Mouse (Mus musculus) megakaryocyte, embryonic 14.5 days (primary cell): ENCODE measurements around the gene Fam186b. TPM values are rescaled to one million over a fixed set of nuclear protein-coding genes. Genes with fewer than 3 reads are reported as not detected.

Experiments used
- H3K27me3 ChIP-seq: replicated peaks from 2 replicates; pipeline ENCODE3; 2012; ENCODE audit warnings: inconsistent platforms
- H3K36me3 ChIP-seq: replicated peaks from 2 replicates; pipeline ENCODE3; 2012; ENCODE audit warnings: low read length, inconsistent platforms, mixed read lengths
- H3K4me1 ChIP-seq: 2 replicates; pipeline ENCODE4 v1.6.1; 2012; ENCODE audit warnings: inconsistent platforms
- H3K4me3 ChIP-seq: replicated peaks from 2 replicates; pipeline ENCODE3; 2012; ENCODE audit warnings: moderate library complexity, mild to moderate bottlenecking, inconsistent platforms
- H3K9me3 ChIP-seq: 2 replicates; pipeline ENCODE4 v1.6.1; 2012; ENCODE audit warnings: inconsistent platforms
- FLI1 ChIP-seq: IDR thresholded peaks from 2 replicates; pipeline ENCODE4 v1.6.1; 2012; ENCODE audit warnings: low read length, inconsistent platforms, mixed read lengths
- GATA1 ChIP-seq: IDR thresholded peaks from 3 replicates; pipeline ENCODE4 v1.6.1; 2012; ENCODE audit warnings: mixed read lengths, low read length, inconsistent platforms, borderline replicate concordance
- polyA plus RNA-seq: library from polyadenylated mRNA; stranded (reverse); fragments of >175 nt; gene quantifications from 2 replicates; pipeline ENCODE4 v1.2.3, GENCODE M21; 2012; ENCODE audit warnings: low replicate concordance; ENCODE audit not compliant: insufficient read depth

The Fam186b gene
- polyA plus RNA-seq, 1 experiment: not detected

DNA sequence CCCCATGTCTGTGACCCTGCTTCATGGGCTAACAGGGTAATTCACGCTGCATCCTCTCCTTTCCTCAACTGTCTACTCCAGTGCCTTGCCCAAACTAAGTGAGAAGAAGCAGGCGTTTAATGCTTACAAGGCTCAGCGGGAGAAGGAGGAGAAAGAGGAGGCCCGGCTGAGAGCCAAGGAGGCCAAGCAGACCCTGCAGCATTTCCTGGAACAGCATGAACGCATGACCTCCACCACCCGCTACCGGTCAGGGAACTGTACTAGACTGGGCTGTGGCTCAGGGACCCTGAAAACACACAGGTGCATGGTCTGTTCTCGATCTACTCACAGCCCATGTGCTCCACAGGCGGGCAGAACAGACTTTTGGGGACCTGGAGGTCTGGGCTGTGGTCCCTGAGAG is 11.8 kb upstream of the Fam186b start:
- Histone ChIP-seq H3K4me3 (no peak overlapping the region), H3K9me3 (no peaks in the 10 kb centered on the region), H3K4me1 (peaks cover 17% of the 10 kb centered on the region), H3K27me3 (peaks cover 2% of the 10 kb centered on the region), H3K36me3 (peaks cover 79% of the 10 kb centered on the region)
- no peak for TF ChIP-seq GATA1
- no peak for TF ChIP-seq FLI1

DNA sequence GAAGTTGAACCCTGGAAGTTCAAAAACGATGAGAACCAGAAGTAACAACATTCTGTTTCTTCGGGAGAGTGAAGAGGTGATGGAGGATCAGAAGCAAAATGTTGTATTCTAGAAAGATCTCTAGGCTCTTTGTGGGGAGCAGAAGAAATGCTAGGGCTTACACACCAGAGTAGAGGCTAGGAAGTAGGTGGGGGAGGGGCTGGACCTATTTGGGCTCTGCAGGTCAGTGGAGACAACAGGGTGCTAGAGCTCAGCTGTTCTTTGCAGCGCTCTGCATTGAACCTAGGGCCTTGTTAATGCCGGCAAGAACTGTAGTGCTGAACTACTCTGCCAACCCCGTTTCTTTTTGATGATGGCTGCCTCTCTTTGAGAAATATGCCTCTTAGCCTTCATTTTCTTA is 525 bp upstream of the Fam186b start:
- TF ChIP-seq FLI1 (no peak), GATA1 (no peak)
- Histone ChIP-seq H3K4me1 (peaks cover 19% of the 10 kb centered on the region), H3K27me3 (peaks cover 19% of the 10 kb centered on the region), H3K9me3 (no peaks in the 10 kb centered on the region), H3K36me3 (no peaks in the 10 kb centered on the region), H3K4me3 (peak overlapping the region; percentile 7)

- peaks cover 5% of the 10 kb centered on the region; the same call in 1 of the 2 replicates for H3K9me3 ChIP-seq
- TF ChIP-seq FLI1: no peak
- no peak for TF ChIP-seq GATA1
- no peaks in the 10 kb centered on the region for H3K36me3 ChIP-seq
Observed at GRCm38 (mm10) chr15:99294813-99295374, 794 bp downstream of the Fam186b start, which contains the start of gene Prpf40b. Prpf40b (plus strand) TSS chr15:99295087.

GRCm38 (mm10) chr15:99294287-99294686 is 1.4 kb downstream of the Fam186b start:
- H3K27me3 ChIP-seq: peaks cover 20% of the 10 kb centered on the region
- TF ChIP-seq FLI1 (no peak), GATA1 (no peak)

More at GRCm38 (mm10) chr15:99294813-99295374, 794 bp downstream of the Fam186b start, which contains the start of gene Prpf40b:
- peak within 1 kb of the TSS; percentile 90 for H3K4me3 ChIP-seq
- peaks cover 20% of the 10 kb centered on the region for H3K27me3 ChIP-seq
- H3K4me1 ChIP-seq: peaks cover 19% of the 10 kb centered on the region

DNA sequence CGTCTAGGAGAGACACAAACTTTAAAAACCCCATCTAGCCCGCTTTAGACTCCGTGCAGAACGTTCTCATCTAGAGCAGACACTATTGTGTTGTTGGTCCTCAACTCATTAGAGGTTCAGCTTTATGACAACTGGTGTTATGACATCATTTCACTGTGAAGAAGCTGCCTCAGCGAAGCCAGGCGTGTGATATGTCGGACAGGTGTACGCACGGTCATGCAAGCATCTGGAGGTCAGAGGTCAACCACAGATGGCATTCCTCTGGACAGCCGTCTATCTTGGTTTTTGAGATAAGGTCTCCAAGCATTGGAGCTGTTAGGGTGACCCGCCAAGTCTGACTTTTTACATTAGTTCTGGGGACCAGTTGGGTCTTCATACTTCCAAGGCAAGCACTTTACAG is 5.1 kb downstream of the Fam186b start:
- no peak overlapping the region for H3K4me3 ChIP-seq
- H3K36me3 ChIP-seq: no peaks in the 10 kb centered on the region
- peaks cover 11% of the 10 kb centered on the region for H3K4me1 ChIP-seq
- TF ChIP-seq GATA1 (no peak), FLI1 (no peak)
- H3K27me3 ChIP-seq: peaks cover 28% of the 10 kb centered on the region
- H3K9me3 ChIP-seq: peaks cover 12% of the 10 kb centered on the region; the same call in 1 of the 2 replicates

More at GRCm38 (mm10) chr15:99294287-99294686, 1.4 kb downstream of the Fam186b start:
- Histone ChIP-seq H3K36me3 (no peaks in the 10 kb centered on the region), H3K9me3 (peaks cover 8% of the 10 kb centered on the region; the same call in 1 of the 2 replicates), H3K4me1 (peaks cover 19% of the 10 kb centered on the region), H3K4me3 (peak overlapping the region; percentile 90)

DNA sequence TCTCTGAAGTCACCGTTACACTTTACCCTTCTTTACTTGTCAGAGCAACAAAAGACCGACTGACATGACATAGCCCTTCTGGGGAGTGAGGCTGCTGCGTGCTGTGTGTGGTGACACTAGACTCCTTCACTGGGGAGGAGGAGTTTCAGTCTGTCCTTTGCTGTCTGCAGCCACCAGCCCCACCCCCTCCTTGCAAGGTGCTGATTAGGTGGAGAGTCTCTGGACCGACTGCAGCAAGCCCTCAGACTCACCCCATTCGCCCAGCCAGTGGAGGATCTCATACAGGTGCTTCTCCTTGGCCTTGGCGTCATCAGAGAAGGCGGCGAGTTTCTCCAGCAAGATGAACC is 10.5 kb downstream of the Fam186b start:
- peak overlapping the region; percentile 46 for H3K4me3 ChIP-seq
- peaks cover 19% of the 10 kb centered on the region for H3K4me1 ChIP-seq
- no peaks in the 10 kb centered on the region for H3K36me3 ChIP-seq
- H3K27me3 ChIP-seq: peaks cover 46% of the 10 kb centered on the region
- no peak for TF ChIP-seq GATA1
- TF ChIP-seq FLI1: no peak
- H3K9me3 ChIP-seq: peaks cover 6% of the 10 kb centered on the region; the same call in 1 of the 2 replicates

DNA sequence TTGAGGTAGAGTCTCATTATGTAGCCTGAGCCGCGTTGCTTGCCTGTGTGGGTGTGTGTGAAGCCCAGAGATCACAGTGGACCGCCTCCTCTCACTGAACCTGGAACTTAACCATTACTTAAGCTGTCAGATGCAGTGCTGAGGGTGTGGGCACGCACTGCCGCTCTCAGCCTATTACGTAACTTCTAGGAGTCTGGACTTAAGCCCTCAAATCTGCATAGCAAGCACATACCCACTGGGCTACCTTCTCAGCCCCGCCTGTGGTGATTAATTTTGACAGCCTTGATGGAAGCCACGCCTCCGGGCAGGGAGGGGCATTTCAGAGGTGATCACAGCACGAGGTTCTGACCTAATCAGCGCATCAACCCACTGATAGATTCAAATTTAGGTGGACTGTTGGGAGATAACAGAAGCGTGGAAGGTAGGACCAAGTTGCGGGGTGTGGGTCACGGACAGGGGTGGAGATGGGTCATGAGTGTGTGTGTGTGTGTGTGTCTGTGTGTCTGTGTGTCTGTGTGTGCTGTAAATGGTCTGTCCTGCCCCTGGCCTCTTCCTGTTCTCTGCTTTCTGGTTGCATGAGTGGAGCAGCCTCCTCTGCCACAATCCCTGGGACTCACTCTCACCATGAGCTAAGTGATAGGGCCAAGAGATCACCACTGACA is 11.0 kb downstream of the Fam186b start:
- Histone ChIP-seq H3K27me3 (peaks cover 51% of the 10 kb centered on the region), H3K9me3 (peaks cover 6% of the 10 kb centered on the region; the same call in 1 of the 2 replicates), H3K4me1 (peaks cover 19% of the 10 kb centered on the region), H3K4me3 (peak overlapping the region; percentile 69), H3K36me3 (no peaks in the 10 kb centered on the region)
- TF ChIP-seq GATA1 (no peak), FLI1 (no peak)

DNA sequence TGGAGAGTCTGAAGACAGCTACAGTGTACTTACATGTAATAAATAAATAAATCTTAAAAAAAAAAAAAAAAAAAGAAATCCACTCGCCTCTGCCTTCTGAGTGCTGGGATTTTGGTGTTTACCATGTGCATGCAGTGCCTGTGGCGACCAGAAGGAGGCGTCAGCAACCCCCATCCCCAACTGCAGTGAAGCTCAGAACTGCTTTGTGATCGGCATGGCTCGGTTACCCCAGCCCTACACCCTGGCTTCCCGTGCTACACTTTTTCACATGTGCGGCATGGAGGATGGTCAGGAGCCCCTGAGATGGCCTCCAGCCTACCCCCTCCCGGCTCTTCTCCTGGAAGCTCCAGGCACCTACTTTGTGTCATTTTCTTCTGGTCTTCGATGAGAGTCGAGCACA is 12.2 kb downstream of the Fam186b start:
- no peaks in the 10 kb centered on the region for H3K36me3 ChIP-seq
- peaks cover 61% of the 10 kb centered on the region for H3K27me3 ChIP-seq
- no peak overlapping the region for H3K4me3 ChIP-seq
- no peaks in the 10 kb centered on the region for H3K9me3 ChIP-seq
- peaks cover 19% of the 10 kb centered on the region for H3K4me1 ChIP-seq
- TF ChIP-seq FLI1 (no peak), GATA1 (no peak)

GRCm38 (mm10) chr15:99278271-99278670 is 17.4 kb downstream of the Fam186b start:
- Histone ChIP-seq H3K4me1 (no peaks in the 10 kb centered on the region; the same call in 1 of the 2 replicates), H3K36me3 (no peaks in the 10 kb centered on the region), H3K27me3 (peaks cover 74% of the 10 kb centered on the region), H3K9me3 (no peaks in the 10 kb centered on the region), H3K4me3 (no peak overlapping the region)
- TF ChIP-seq GATA1: no peak
- no peak for TF ChIP-seq FLI1

- Histone ChIP-seq H3K36me3 (no peaks in the 10 kb centered on the region), H3K4me1 (peaks cover 19% of the 10 kb centered on the region), H3K9me3 (no peaks in the 10 kb centered on the region), H3K4me3 (no peak overlapping the region), H3K27me3 (peaks cover 71% of the 10 kb centered on the region)
- TF ChIP-seq GATA1: no peak
- TF ChIP-seq FLI1: no peak
Observed at GRCm38 (mm10) chr15:99276095-99276494, 19.6 kb downstream of the Fam186b start.
